Comparison of ENCODE assay signal across 11 mouse cellular contexts in the genomic region with DNA sequence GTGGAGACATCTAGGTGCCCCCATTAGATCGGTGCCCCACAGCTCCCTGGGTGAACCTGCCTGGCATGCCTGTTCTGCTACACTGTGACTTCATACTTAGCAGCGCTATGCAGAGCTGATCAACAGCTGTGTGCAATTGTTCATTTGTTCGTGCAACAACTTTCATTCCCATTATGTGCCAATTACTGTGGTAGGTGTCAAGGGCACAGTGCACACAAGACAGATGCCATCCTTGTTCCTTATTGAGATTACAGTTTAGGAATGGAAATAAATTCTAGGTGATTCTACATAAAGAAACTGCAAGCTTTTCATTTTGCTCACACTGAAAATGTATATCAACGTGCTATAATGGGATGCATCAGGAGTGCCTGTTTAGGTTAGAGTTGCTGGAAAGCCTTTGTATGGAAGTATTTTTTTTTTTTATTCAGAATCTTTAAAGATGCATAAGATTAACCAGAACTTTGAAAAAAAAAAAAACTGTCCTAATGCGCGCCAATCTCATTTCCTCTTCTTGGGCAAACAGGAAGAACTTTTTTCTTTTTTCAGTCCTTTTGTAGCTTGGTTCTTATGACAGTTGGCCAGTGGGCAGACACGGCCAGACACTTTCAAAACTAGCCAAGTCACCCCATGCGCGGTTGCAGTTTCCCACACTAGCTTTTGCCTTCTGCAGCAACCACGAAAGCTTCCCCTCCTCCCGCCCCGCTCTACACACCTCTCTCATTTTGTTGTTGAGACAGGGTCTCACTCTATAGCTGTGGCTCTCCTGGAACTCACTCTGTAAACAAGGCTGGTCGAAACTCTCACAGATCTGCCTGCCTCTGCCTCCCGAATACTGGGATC. TPM values are rescaled to one million over a fixed set of nuclear protein-coding genes. Genes with fewer than 3 reads are reported as not detected.
DNase-seq lines count a peak whose midpoint lies in the region; TF ChIP-seq lines count a peak whose summit lies in the region.
"Had no signal": no experiment of that assay in that cellular context is flagged by ENCODE, and none has a peak within 500 bp of the region (broad histone marks: within the 10 kb centered on the region; RNA-seq: fewer than 3 reads in every experiment).

No protein-coding gene starts in this region.

- no peaks in the 10 kb centered on the region for H3K79me2 ChIP-seq in CH12.LX (replicated peaks; ENCODE audit: control insufficient read depth, extremely low read depth, insufficient read depth, poor library complexity, severe bottlenecking)

- H3K27me3 ChIP-seq in CH12.LX (replicated peaks), result no peaks in the 10 kb centered on the region
- H3K27me3 ChIP-seq: hindbrain, embryonic 15.5 days; lung, embryonic 15.5 days; neural tube, embryonic 15.5 days had no signal

- peaks cover 3% of the 10 kb centered on the region for H3K9me3 ChIP-seq in CH12.LX (replicated peaks; ENCODE audit: low read length)
- H3K9me3 ChIP-seq: hindbrain, embryonic 15.5 days; lung, embryonic 15.5 days; neural tube, embryonic 15.5 days had no signal

- in situ Hi-C loops in CH12.LX (cut with MboI; ENCODE audit: low pct_ligation_motif_present, low pct_unique_long_range_greater_than_20kb, low sequenced_read_pairs), result no loop called here

- peak overlapping the region; percentile 45 for H3K4me2 ChIP-seq in CH12.LX (ENCODE audit: insufficient read depth, low read depth, poor library complexity, severe bottlenecking)
- H3K4me2 ChIP-seq: hindbrain, embryonic 15.5 days; lung, embryonic 15.5 days; neural tube, embryonic 15.5 days had no signal

- TF ChIP-seq RAD21 in CH12.LX (IDR thresholded peaks at IDR 0.05; ENCODE audit: low read depth, low read length), result no peak

- no peak overlapping the region for H3K27ac ChIP-seq in CH12.LX (ENCODE audit: insufficient read depth, low read depth)
- H3K27ac ChIP-seq in bone marrow, adult 2 months (ENCODE audit: control insufficient read depth, insufficient read depth, low read depth, low read length, poor library complexity), result peak overlapping the region; percentile 79
- H3K27ac ChIP-seq: hindbrain, embryonic 15.5 days; lung, embryonic 15.5 days; neural tube, embryonic 15.5 days had no signal

- intact Hi-C loops in heart, postnatal 10 days (cut with DNase I), result loop anchor here (10.0 kb wide), 1 partner anchor 564 kb away; no protein-coding TSS in a partner anchor

- peaks cover 9 to 35% of the 10 kb centered on the region in 2 experiments for H3K4me1 ChIP-seq in CH12.LX (ENCODE audit: control insufficient read depth in 1 of 2, insufficient read depth in 2 of 2)
- H3K4me1 ChIP-seq in bone marrow, adult 2 months (ENCODE audit: control insufficient read depth, insufficient read depth, low read length), result peaks cover 2% of the 10 kb centered on the region; the same call in 1 of the 2 replicates

- no peaks in the 10 kb centered on the region for H3K36me3 ChIP-seq in CH12.LX (replicated peaks in 1 of 2; ENCODE audit: control insufficient read depth in 1 of 2, insufficient read depth in 1 of 2, low read length in 1 of 2)
- H3K36me3 ChIP-seq: hindbrain, embryonic 15.5 days; lung, embryonic 15.5 days; neural tube, embryonic 15.5 days had no signal

- peak overlapping the region; percentile 9 to 29 (median 23) for H3K4me3 ChIP-seq in CH12.LX (replicated peaks in 1 of 3; ENCODE audit: low read depth in 2 of 3, low read length in 2 of 3, poor library complexity in 1 of 3)
- peak overlapping the region; percentile 60 for H3K4me3 ChIP-seq in bone marrow, adult 2 months (replicated peaks; ENCODE audit: control insufficient read depth, low read depth, low read length)
- H3K4me3 ChIP-seq: hindbrain, embryonic 15.5 days; lung, embryonic 15.5 days; neural tube, embryonic 15.5 days had no signal

- H3K9ac ChIP-seq in CH12.LX (ENCODE audit: insufficient read depth, low read depth), result peak overlapping the region; percentile 35; the same call in 1 of the 2 replicates
- H3K9ac ChIP-seq: hindbrain, embryonic 15.5 days; lung, embryonic 15.5 days; neural tube, embryonic 15.5 days had no signal

- TF ChIP-seq EP300 in CH12.LX (IDR thresholded peaks at IDR 0.05; ENCODE audit: low read length), result peak; percentile 42; the same call in 1 of the 2 replicates

- no peak for TF ChIP-seq POLR2A in CH12.LX (IDR thresholded peaks at IDR 0.05; ENCODE audit: low read depth, low read length)
- TF ChIP-seq POLR2A in bone marrow, adult 2 months (IDR thresholded peaks at IDR 0.05; ENCODE audit: borderline replicate concordance, control insufficient read depth, low read depth, low read length), result no peak

- 2% methylated on average over 14 of the region's 14 CpGs for WGBS in bone marrow, adult 2 months

- TF ChIP-seq CTCF in CH12.LX (conservative IDR thresholded peaks at IDR 0.05 in 1 of 2, IDR thresholded peaks at IDR 0.05 in 1 of 2; ENCODE audit: low read depth in 2 of 2, low read length in 2 of 2), result no peak
- no peak for TF ChIP-seq CTCF in bone marrow, adult 2 months (IDR thresholded peaks at IDR 0.05; ENCODE audit: control insufficient read depth, insufficient read depth, low read length)

- DNase-seq in CH12.LX (ENCODE audit: extremely low read depth), result peak; percentile 40
- peak; percentile 20 for DNase-seq in lung, postnatal 10 days
- DNase-seq in spleen, postnatal 4 days (ENCODE audit: low spot score in 2 of 2), result peak; percentile 38 to 69
- no peak for DNase-seq in testis, postnatal 10 days (ENCODE audit: low spot score)
- no peak for DNase-seq in kidney, postnatal 25 days
- no peak for DNase-seq in heart, postnatal 10 days
- DNase-seq: gastrocnemius, postnatal 36 days had no signal

- dilution Hi-C loops in CH12.LX (cut with MboI; ENCODE audit: extremely low pct_ligation_motif_present, extremely low pct_unique_long_range_greater_than_20kb, low sequenced_read_pairs), result no loop called here

TF ChIP-seq in CH12.LX, 34 proteins besides CTCF, POLR2A, EP300 and RAD21:
- TF ChIP-seq JUND (conservative IDR thresholded peaks at IDR 0.05; ENCODE audit: low read depth, low read length) (no peak), MAX (IDR thresholded peaks at IDR 0.05; ENCODE audit: low read length) (0 out of 2 replicates have a peak, but pooled peaks have one; percentile 10), BHLHE40 (IDR thresholded peaks at IDR 0.05; ENCODE audit: low read depth, low read length) (peak; percentile 84), ZC3H11A (IDR thresholded peaks at IDR 0.05; ENCODE audit: low read depth, low read length) (no peak), ZMIZ1 (IDR thresholded peaks at IDR 0.05; ENCODE audit: low read depth, low read length) (no peak), ZKSCAN1 (IDR thresholded peaks at IDR 0.05; ENCODE audit: borderline replicate concordance, low read depth, low read length) (no peak), ELF1 (IDR thresholded peaks at IDR 0.05; ENCODE audit: low read depth, low read length) (peak; percentile 54; the same call in 1 of the 2 replicates), NRF1 (IDR thresholded peaks at IDR 0.05; ENCODE audit: low read depth, low read length) (no peak), E2F4 (IDR thresholded peaks at IDR 0.05; ENCODE audit: insufficient replicate concordance, low read depth, low read length) (peak; percentile 89), SMC3 (IDR thresholded peaks at IDR 0.05; ENCODE audit: low read depth, low read length) (no peak), SIN3A (IDR thresholded peaks at IDR 0.05; ENCODE audit: low read length) (no peak), IRF4 (IDR thresholded peaks at IDR 0.05; ENCODE audit: low read depth, low read length) (peak; percentile 30; the same call in 1 of the 2 replicates), ZNF384 (IDR thresholded peaks at IDR 0.05; ENCODE audit: low read depth, low read length) (peak; percentile 97), MAZ (IDR thresholded peaks at IDR 0.05; ENCODE audit: low read depth, low read length) (no peak)
TF ChIP-seq in CH12.LX: peak in this region for 6.

RNA-seq across cellular contexts. Expression of a gene that starts 2.1 kb away (rescaled TPM):
- 2.9 and 3.2 TPM in 2 replicates for total RNA-seq in CH12.LX (2012; rRNA removed)
- total RNA-seq in CH12.LX (2014; rRNA removed), result 4.8 and 6.1 TPM in 2 replicates
- polyA plus RNA-seq in CH12.LX (2012; ENCODE audit: insufficient read length, low read depth), result 6.1 and 6.2 TPM in 2 replicates
- polyA plus RNA-seq in bone marrow, adult 2 months (2011; ENCODE audit: insufficient read depth, insufficient read length, low replicate concordance, missing spikeins), result 3.8 and 5.3 TPM in 2 replicates
- total RNA-seq in heart, postnatal 10 days (2021), result 10 to 100 TPM; 13.0 to 13.7 TPM

RNA-seq across cellular contexts. Expression of a gene that starts 50.0 kb away (rescaled TPM):
- total RNA-seq in CH12.LX (2012; rRNA removed), result 12.5 and 20.6 TPM in 2 replicates
- 5.3 and 5.5 TPM in 2 replicates for total RNA-seq in CH12.LX (2014; rRNA removed)
- 10.1 and 11.0 TPM in 2 replicates for polyA plus RNA-seq in CH12.LX (2012; ENCODE audit: insufficient read length, low read depth)
- 4.2 and 5.2 TPM in 2 replicates for polyA plus RNA-seq in bone marrow, adult 2 months (2011; ENCODE audit: insufficient read depth, insufficient read length, low replicate concordance, missing spikeins)
- total RNA-seq in heart, postnatal 10 days (2021), result 10 to 100 TPM; 23.5 to 25.8 TPM

Comparison
In these comparisons a context has a peak if more than half of its experiments do, and no peak if none do; other contexts are left out.
1. DNase-seq: peak in CH12.LX (single experiment), lung, postnatal 10 days (single experiment) and spleen, postnatal 4 days (2 of 2); none in testis, postnatal 10 days (single experiment), kidney, postnatal 25 days (0 of 2) and heart, postnatal 10 days (0 of 2).